Mouse (Mus musculus): ENCODE results near the gene Serpinb8.

GRCm38 (mm10) chr1:107614087-107614486 lies 24.3 kb downstream of the Serpinb8 start:
- TF ChIP-seq CTCF (IDR thresholded peaks at IDR 0.05; ENCODE audit: borderline replicate concordance, extremely low read depth, insufficient read depth, insufficient read length) = no peak
- no peak for TF ChIP-seq POLR2A (IDR thresholded peaks at IDR 0.05; ENCODE audit: borderline replicate concordance, extremely low read depth, insufficient read depth, insufficient read length, poor library complexity, severe bottlenecking)
